Mouse (Mus musculus): ENCODE data around the gene Spsb1.

Spsb1 gene

GRCm38 (mm10) chr4:149983921-149984645 is 29.2 kb upstream of the Spsb1 start:
- no peak for DNase-seq (ENCODE audit: low spot score)

GRCm38 (mm10) chr4:149982154-149982553 is 27.3 kb upstream of the Spsb1 start:
- no peak for DNase-seq (ENCODE audit: low spot score)

- peak; percentile 79 for DNase-seq (ENCODE audit: low spot score)
These were observed 25.0 kb upstream of the Spsb1 start for GRCm38 (mm10) chr4:149979819-149980308.

GRCm38 (mm10) chr4:149978820-149979219 is 24.0 kb upstream of the Spsb1 start:
- DNase-seq (ENCODE audit: low spot score): no peak

GRCm38 (mm10) chr4:149977801-149978544 is 23.1 kb upstream of the Spsb1 start:
- DNase-seq (ENCODE audit: low spot score): no peak

- no peak for DNase-seq (ENCODE audit: low spot score)
These were observed 22.3 kb upstream of the Spsb1 start for GRCm38 (mm10) chr4:149977181-149977580.

GRCm38 (mm10) chr4:149975730-149976254 is 20.9 kb upstream of the Spsb1 start:
- no peak for DNase-seq (ENCODE audit: low spot score)

GRCm38 (mm10) chr4:149975291-149975690 is 20.4 kb upstream of the Spsb1 start:
- DNase-seq (ENCODE audit: low spot score): no peak

GRCm38 (mm10) chr4:149971393-149971792 is 16.6 kb upstream of the Spsb1 start:
- DNase-seq (ENCODE audit: low spot score): no peak

GRCm38 (mm10) chr4:149968526-149968925 is 13.7 kb upstream of the Spsb1 start:
- no peak for DNase-seq (ENCODE audit: low spot score)

- no peak for DNase-seq (ENCODE audit: low spot score)
These were observed 12.1 kb upstream of the Spsb1 start for GRCm38 (mm10) chr4:149966963-149967362.

- peak; percentile 76 for DNase-seq (ENCODE audit: low spot score)
These were observed 11.4 kb upstream of the Spsb1 start for GRCm38 (mm10) chr4:149966252-149966651.

- no peak for DNase-seq (ENCODE audit: low spot score)
These were observed 10.8 kb upstream of the Spsb1 start for GRCm38 (mm10) chr4:149965672-149966071.

- no peak for DNase-seq (ENCODE audit: low spot score)
These were observed 10.4 kb upstream of the Spsb1 start for GRCm38 (mm10) chr4:149965242-149965641.

GRCm38 (mm10) chr4:149964770-149965169 is 9.9 kb upstream of the Spsb1 start:
- DNase-seq (ENCODE audit: low spot score): no peak

GRCm38 (mm10) chr4:149964285-149964684 is 9.4 kb upstream of the Spsb1 start:
- no peak for DNase-seq (ENCODE audit: low spot score)

- no peak for DNase-seq (ENCODE audit: low spot score)
These were observed 5.5 kb upstream of the Spsb1 start for GRCm38 (mm10) chr4:149960391-149960790.

- DNase-seq (ENCODE audit: low spot score): no peak
These were observed 5.0 kb upstream of the Spsb1 start for GRCm38 (mm10) chr4:149959816-149960215.

- peak; percentile 80 for DNase-seq (ENCODE audit: low spot score)
These were observed 3.7 kb upstream of the Spsb1 start for GRCm38 (mm10) chr4:149958566-149958965.

- no peak for DNase-seq (ENCODE audit: low spot score)
These were observed 1.2 kb upstream of the Spsb1 start for GRCm38 (mm10) chr4:149956048-149956447.

GRCm38 (mm10) chr4:149955631-149956030 is 788 bp upstream of the Spsb1 start:
- DNase-seq (ENCODE audit: low spot score): no peak

GRCm38 (mm10) chr4:149953621-149954481 is 992 bp downstream of the Spsb1 start:
- peak; percentile 44 for DNase-seq (ENCODE audit: low spot score)

Measured in urinary bladder, postnatal 14 days (tissue).